Mouse (Mus musculus) liver, embryonic 14.5 days (tissue): Measurements from ENCODE around the gene Plbd1.

ENCODE experiments used
- CTCF ChIP-seq: IDR thresholded peaks from 2 replicates; pipeline ENCODE4 v1.5.1; 2016; ENCODE audit warnings: antibody characterized with exemption, low read depth, control low read depth
- EP300 ChIP-seq: IDR thresholded peaks from 2 replicates; pipeline ENCODE4 v1.6.1; 2016; ENCODE audit warnings: antibody characterized with exemption, low read depth

- TF ChIP-seq CTCF, result no peak
- TF ChIP-seq EP300, result no peak
Observed at GRCm38 (mm10) chr6:136633154-136633553, 28.6 kb downstream of the Plbd1 start.
